Mouse (Mus musculus) kidney, adult 2 months (tissue): ENCODE data around the gene Ccdc126.

Source experiments
- CTCF ChIP-seq: fragments of 200-500 bp; conservative IDR thresholded peaks from 2 replicates; pipeline ENCODE4 v1.5.1; 2011; ENCODE audit warnings: low read depth, mild to moderate bottlenecking, control low read depth, low read length, moderate library complexity, mixed read lengths; ENCODE audit not compliant: insufficient read depth, insufficient read length
- POLR2A ChIP-seq: fragments of 200-500 bp; IDR thresholded peaks from one replicate; pipeline ENCODE4 v1.6.1; 2011; ENCODE audit warnings: low read depth, low read length, control low read depth

- TF ChIP-seq CTCF, result no peak
- no peak for TF ChIP-seq POLR2A
Observed at GRCm38 (mm10) chr6:49275296-49275695, 43.8 kb upstream of the Ccdc126 start.
